Mouse (Mus musculus): Measurements from ENCODE around the gene Cfap97. TPM values are rescaled to one million over a fixed set of nuclear protein-coding genes. Genes with fewer than 3 reads are reported as not detected.

The Cfap97 gene
- 10 to 100 TPM; 24.9 to 30.4 TPM for total RNA-seq (2023)

DNA sequence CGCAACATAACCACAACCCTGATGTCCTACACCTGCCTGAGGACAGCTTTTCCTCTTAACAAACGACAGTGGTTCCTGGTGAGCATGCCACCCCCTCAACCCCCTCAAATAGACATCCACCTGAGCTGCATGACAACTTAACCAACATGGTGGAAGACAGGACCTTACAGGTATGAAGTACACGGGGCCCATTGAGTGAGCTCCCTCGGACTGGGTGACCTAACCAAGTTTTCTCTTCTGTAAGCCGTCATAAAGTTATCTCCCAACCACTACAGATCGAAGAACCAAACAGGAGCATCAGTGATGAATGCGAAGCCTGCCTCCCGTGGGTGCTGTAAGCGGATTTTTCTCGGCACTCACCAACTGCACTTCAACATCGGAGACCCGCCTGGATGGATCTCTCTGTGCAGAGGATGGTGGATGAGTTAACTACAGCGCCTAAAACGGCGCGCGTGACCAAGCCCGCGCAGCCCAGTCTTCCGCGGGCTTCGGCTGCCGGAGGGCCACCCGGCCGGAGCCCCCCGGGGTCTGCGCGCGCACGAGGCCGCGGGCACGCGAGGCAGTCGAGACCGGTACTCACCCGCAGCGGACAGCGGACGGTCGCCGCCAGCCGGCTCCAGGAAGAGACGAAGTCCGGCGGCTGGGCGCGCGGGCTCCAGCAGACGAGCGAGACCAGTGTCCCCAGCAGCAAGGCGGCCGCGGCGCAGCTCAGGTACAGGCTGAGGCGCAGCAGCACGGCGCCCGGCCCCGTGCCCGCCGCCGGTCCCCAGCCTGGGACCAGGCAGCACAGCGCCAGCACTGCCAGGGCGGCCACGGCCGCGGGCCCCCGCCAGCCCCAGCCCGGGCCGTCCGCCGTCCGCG is at the start of gene Cfap97:
Gene Cfap97 (plus strand): TSS at position 570 of the 861 bp plus-strand sequence.

DNA sequence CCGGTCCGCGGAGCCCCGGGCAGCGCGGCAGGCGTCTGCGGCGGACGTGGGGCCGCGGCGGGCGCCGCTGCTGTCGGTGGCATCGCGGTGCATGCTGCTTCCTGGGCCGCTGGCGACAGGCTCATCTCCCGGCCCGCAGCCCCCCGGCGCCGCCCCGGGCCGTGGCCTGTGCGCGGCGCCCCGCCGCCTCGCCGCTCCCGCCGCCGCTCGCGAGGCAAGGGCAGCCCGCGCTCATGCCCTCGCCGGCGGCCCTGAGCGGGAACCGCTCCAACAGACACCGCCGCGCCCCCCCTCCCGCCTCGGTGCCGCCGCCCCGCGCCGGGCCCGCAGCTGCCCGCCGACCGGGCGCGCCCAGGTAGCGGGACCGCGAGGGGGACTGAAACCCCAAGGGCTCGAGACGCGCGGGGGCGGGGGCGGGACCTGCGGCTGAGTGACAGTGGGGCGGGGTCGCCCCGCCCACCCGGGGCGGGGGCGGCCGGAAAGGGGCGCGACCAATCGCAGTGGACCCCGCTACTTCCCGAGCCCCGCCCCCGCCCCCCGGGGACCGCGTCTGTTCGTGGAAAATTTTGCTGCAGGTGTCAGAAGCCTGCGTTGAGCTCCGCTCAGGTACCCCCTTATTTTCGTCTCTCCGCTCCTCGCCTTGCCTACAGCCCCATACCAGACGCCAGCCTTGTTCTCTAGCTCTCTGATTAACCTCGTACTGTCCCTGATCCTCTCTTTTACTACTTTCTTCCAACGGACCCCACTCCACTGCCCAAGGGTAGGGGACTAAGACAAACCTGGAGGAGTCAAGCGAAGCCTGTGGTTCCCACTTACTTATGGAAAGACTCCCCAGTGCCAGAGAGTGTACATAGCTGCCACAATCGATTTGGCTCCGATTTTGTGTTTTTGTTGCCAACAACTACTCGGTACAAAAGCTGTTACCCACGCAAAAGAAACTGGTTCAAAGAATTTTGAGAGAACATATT is 777 bp downstream of the Cfap97 start, which contains the start of gene Snx25:
Gene Snx25 (minus strand): TSS at position 96 of the 968 bp plus-strand sequence.

DNA sequence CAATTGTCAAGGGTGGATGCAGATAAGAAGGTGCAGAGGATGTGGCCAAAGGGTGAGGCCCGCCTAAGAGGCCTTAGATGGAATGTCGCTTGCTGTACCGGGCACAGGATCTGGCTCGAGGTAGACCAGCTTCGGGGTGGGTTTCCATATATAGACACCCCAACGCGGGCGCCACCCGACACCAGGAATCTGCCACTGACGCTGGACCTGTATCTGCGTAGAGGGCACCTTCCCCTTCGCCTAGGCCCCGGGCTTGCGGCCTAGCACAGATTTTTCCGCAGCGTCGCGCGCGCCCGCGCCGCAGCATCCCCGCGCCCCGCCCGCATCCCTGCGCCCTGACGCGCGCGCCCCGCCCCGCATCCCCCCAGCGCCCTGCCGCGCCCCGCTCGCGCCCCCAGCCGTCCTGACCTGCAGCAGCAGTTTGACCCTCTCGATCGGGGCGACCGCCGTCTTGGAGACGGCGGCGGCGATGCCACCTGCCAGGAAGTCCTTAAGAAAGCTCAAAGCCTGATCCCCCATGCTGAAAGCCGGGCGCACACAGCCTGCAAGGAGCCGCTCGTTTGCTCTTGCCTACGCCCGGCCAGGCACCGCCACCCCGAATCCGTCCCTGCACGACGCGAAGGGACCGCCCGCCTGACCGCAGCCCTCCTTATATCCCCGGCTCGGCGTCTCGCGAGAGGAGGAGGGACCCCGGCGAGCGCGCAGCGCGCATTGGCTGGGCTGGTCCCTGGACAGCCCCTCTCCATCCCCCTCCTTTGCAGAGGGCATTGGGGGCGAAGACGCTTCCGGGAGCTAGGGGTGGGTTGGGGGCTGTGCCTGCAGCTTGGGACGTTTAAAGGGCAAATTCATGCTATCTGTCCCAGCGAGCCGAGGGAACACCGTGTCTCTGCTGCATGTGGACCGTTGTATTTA is 59.1 kb downstream of the Cfap97 start, which contains the start of gene Slc25a4:
Gene Slc25a4 (minus strand): TSS at position 881 of the 912 bp plus-strand sequence.

Other genes starting within 250 kb of the Cfap97 start
- not detected for gene Ccdc110, start 217.2 kb upstream of the Cfap97 start, total RNA-seq (2023)
- gene 1700029J07Rik, start 176.5 kb upstream of the Cfap97 start, total RNA-seq (2023), result 1 to 10 TPM; 6.9 to 7.4 TPM
- 10 to 100 TPM; 27.1 to 27.3 TPM for gene Ufsp2, start 176.2 kb upstream of the Cfap97 start, total RNA-seq (2023)
- under 1 TPM; 0.17 to 0.83 TPM for gene Lrp2bp, start 152.5 kb upstream of the Cfap97 start, total RNA-seq (2023)
- 10 to 100 TPM; 12.5 to 15.4 TPM for gene Ankrd37, start 146.1 kb upstream of the Cfap97 start, total RNA-seq (2023)
- gene Snx25, start 388 bp downstream of the Cfap97 start, total RNA-seq (2023), result 10 to 100 TPM; 44.5 to 58.2 TPM
- gene Slc25a4, start 59.5 kb downstream of the Cfap97 start, total RNA-seq (2023), result 10 to 100 TPM; 51.0 to 61.0 TPM
- gene Helt, start 142.9 kb downstream of the Cfap97 start, total RNA-seq (2023), result not detected